Mouse (Mus musculus) midbrain, embryonic 13.5 days (tissue): ENCODE data around the gene Nkx3-2. TPM values are rescaled to one million over a fixed set of nuclear protein-coding genes. Genes with fewer than 3 reads are reported as not detected.

ENCODE experiments used
- ATAC-seq: fragments of 200-750 bp; cut with Nextera tagmentation; 2 replicates; pipeline ENCODE4 v1.8.0; 2017; ENCODE audit warnings: mild to moderate bottlenecking, moderate TSS enrichment, moderate library complexity
- H3K27ac ChIP-seq: fragments of 300-500 bp; sonication (generic); 2 replicates; pipeline ENCODE4 v1.5.1; 2015; ENCODE audit warnings: inconsistent platforms, mild to moderate bottlenecking, moderate library complexity
- H3K27me3 ChIP-seq: fragments of 300-500 bp; sonication (generic); 2 replicates; pipeline ENCODE4 v1.6.1; 2015; ENCODE audit warnings: mild to moderate bottlenecking, inconsistent platforms
- H3K36me3 ChIP-seq: fragments of 300-500 bp; sonication (generic); 2 replicates; pipeline ENCODE4 v1.6.1; 2015; ENCODE audit warnings: mild to moderate bottlenecking, inconsistent platforms
- H3K4me1 ChIP-seq: fragments of 300-500 bp; sonication (generic); replicated peaks from 2 replicates; pipeline ENCODE4 v1.6.1; 2015; ENCODE audit warnings: inconsistent platforms
- H3K4me2 ChIP-seq: fragments of 300-500 bp; sonication (generic); replicated peaks from 2 replicates; pipeline ENCODE4 v1.6.1; 2015; ENCODE audit warnings: moderate library complexity, mild to moderate bottlenecking, inconsistent platforms
- H3K4me3 ChIP-seq: fragments of 300-500 bp; sonication (generic); replicated peaks from 2 replicates; pipeline ENCODE4 v1.5.1; 2015; ENCODE audit warnings: mild to moderate bottlenecking, inconsistent platforms
- H3K9ac ChIP-seq: fragments of 300-500 bp; sonication (generic); replicated peaks from 2 replicates; pipeline ENCODE4 v1.6.1; 2015; ENCODE audit warnings: mild to moderate bottlenecking, inconsistent platforms
- H3K9me3 ChIP-seq: fragments of 300-500 bp; sonication (generic); 2 replicates; pipeline ENCODE4 v1.6.1; 2016; ENCODE audit warnings: mild to moderate bottlenecking, inconsistent platforms
- WGBS: fragments of 180-500 bp; shearing (Covaris S2); methylation state at CpG from one replicate; pipeline ENCODE4 v1.1.7; 2015; 5-methylcytosine and 5-hydroxymethylcytosine counted together
- polyA plus RNA-seq: library from polyadenylated mRNA; unstranded; fragments of >200 nt; fragmentation: Nextera tagmentation; extraction: Ambion mirVana; gene quantifications from 2 replicates; pipeline ENCODE4 v1.2.1, GENCODE M21; 2015

Gene Nkx3-2
- polyA plus RNA-seq, 1 experiment from 2014 or later: not detected

GRCm38 (mm10) chr5:41780026-41780425 lies 15.7 kb upstream of the Nkx3-2 start:
- H3K9ac ChIP-seq: no peak overlapping the region
- no peak overlapping the region for H3K27ac ChIP-seq
- H3K27me3 ChIP-seq: no peaks in the 10 kb centered on the region
- WGBS: 83% methylated on average over 3 of the region's 3 CpGs
- no peaks in the 10 kb centered on the region for H3K4me1 ChIP-seq
- no peaks in the 10 kb centered on the region for H3K9me3 ChIP-seq
- no peak overlapping the region for H3K4me3 ChIP-seq
- H3K36me3 ChIP-seq: peaks cover 8% of the 10 kb centered on the region
- ATAC-seq: no peak
- H3K4me2 ChIP-seq: no peak overlapping the region

- WGBS: 81% methylated on average over 6 of the region's 6 CpGs
- no peaks in the 10 kb centered on the region for H3K9me3 ChIP-seq
- no peak overlapping the region for H3K4me3 ChIP-seq
- H3K27ac ChIP-seq: no peak overlapping the region
- H3K9ac ChIP-seq: no peak overlapping the region
- no peak overlapping the region for H3K4me2 ChIP-seq
- no peaks in the 10 kb centered on the region for H3K4me1 ChIP-seq
- no peak for ATAC-seq
- H3K36me3 ChIP-seq: no peaks in the 10 kb centered on the region
- peaks cover 3% of the 10 kb centered on the region; the same call in 1 of the 2 replicates for H3K27me3 ChIP-seq
These were observed 11.4 kb upstream of the Nkx3-2 start for GRCm38 (mm10) chr5:41775728-41776127.

- Histone ChIP-seq H3K4me3 (no peak overlapping the region), H3K9me3 (no peaks in the 10 kb centered on the region), H3K4me1 (no peaks in the 10 kb centered on the region), H3K27ac (no peak overlapping the region), H3K9ac (no peak overlapping the region), H3K36me3 (no peaks in the 10 kb centered on the region), H3K4me2 (no peak overlapping the region), H3K27me3 (peaks cover 5% of the 10 kb centered on the region)
- no peak for ATAC-seq
- 87% methylated on average over 3 of the region's 3 CpGs for WGBS
These were observed 11.0 kb upstream of the Nkx3-2 start for GRCm38 (mm10) chr5:41775273-41775672.

- Histone ChIP-seq H3K9me3 (no peaks in the 10 kb centered on the region), H3K9ac (no peak overlapping the region), H3K4me3 (peak overlapping the region; percentile 22), H3K27me3 (peaks cover 67% of the 10 kb centered on the region), H3K4me1 (peaks cover 24% of the 10 kb centered on the region), H3K27ac (no peak overlapping the region), H3K4me2 (peak overlapping the region; percentile 38), H3K36me3 (no peaks in the 10 kb centered on the region)
- 5% methylated on average over 21 of the region's 21 CpGs for WGBS
- peak; percentile 76 for ATAC-seq
These were observed 4.2 kb upstream of the Nkx3-2 start for GRCm38 (mm10) chr5:41768382-41769040.

GRCm38 (mm10) chr5:41767296-41768200 lies 3.2 kb upstream of the Nkx3-2 start:
- peaks cover 29% of the 10 kb centered on the region for H3K4me1 ChIP-seq
- no peaks in the 10 kb centered on the region for H3K9me3 ChIP-seq
- H3K4me2 ChIP-seq: peak overlapping the region; percentile 38
- H3K9ac ChIP-seq: no peak overlapping the region
- no peak overlapping the region for H3K27ac ChIP-seq
- no peaks in the 10 kb centered on the region for H3K36me3 ChIP-seq
- ATAC-seq: 0 out of 2 replicates have a peak, but pooled peaks have one; percentile 17
- WGBS: 1% methylated on average over 33 of the region's 33 CpGs
- H3K4me3 ChIP-seq: peak overlapping the region; percentile 22
- peaks cover 76% of the 10 kb centered on the region for H3K27me3 ChIP-seq

GRCm38 (mm10) chr5:41766406-41767010 lies 2.2 kb upstream of the Nkx3-2 start:
- Histone ChIP-seq H3K4me3 (no peak overlapping the region), H3K27me3 (peaks cover 87% of the 10 kb centered on the region)
- 3% methylated on average over 27 of the region's 27 CpGs for WGBS

GRCm38 (mm10) chr5:41765626-41766405 lies 1.5 kb upstream of the Nkx3-2 start:
- under 1% methylated on average over 14 of the region's 14 CpGs for WGBS
- H3K4me1 ChIP-seq: peaks cover 40% of the 10 kb centered on the region
- no peaks in the 10 kb centered on the region for H3K36me3 ChIP-seq
- H3K27ac ChIP-seq: no peak overlapping the region
- ATAC-seq: no peak
- H3K4me3 ChIP-seq: no peak overlapping the region
- H3K4me2 ChIP-seq: no peak overlapping the region
- peaks cover 90% of the 10 kb centered on the region for H3K27me3 ChIP-seq
- H3K9ac ChIP-seq: no peak overlapping the region
- no peaks in the 10 kb centered on the region for H3K9me3 ChIP-seq

More at GRCm38 (mm10) chr5:41766406-41767010, 2.2 kb upstream of the Nkx3-2 start:
- H3K4me1 ChIP-seq: peaks cover 35% of the 10 kb centered on the region
- H3K9me3 ChIP-seq: no peaks in the 10 kb centered on the region
- ATAC-seq: no peak
- no peak overlapping the region for H3K4me2 ChIP-seq
- no peak overlapping the region for H3K27ac ChIP-seq
- H3K9ac ChIP-seq: no peak overlapping the region
- H3K36me3 ChIP-seq: no peaks in the 10 kb centered on the region

GRCm38 (mm10) chr5:41762947-41763730 lies 1.2 kb downstream of the Nkx3-2 start:
- ATAC-seq: peak; percentile 47
- Histone ChIP-seq H3K4me3 (peak overlapping the region; percentile 38), H3K4me1 (peaks cover 40% of the 10 kb centered on the region), H3K27me3 (peaks cover 97% of the 10 kb centered on the region), H3K9ac (no peak overlapping the region; the same call in 1 of the 2 replicates), H3K9me3 (no peaks in the 10 kb centered on the region), H3K4me2 (peak overlapping the region; percentile 63), H3K36me3 (no peaks in the 10 kb centered on the region), H3K27ac (no peak overlapping the region)
- under 1% methylated on average over 40 of the region's 41 CpGs for WGBS

- Histone ChIP-seq H3K4me2 (peak overlapping the region; percentile 6; the same call in 1 of the 2 replicates), H3K9me3 (no peaks in the 10 kb centered on the region), H3K27me3 (peaks cover 97% of the 10 kb centered on the region), H3K27ac (no peak overlapping the region), H3K9ac (no peak overlapping the region), H3K4me3 (peak overlapping the region; percentile 13; the same call in 1 of the 2 replicates), H3K4me1 (peaks cover 32% of the 10 kb centered on the region), H3K36me3 (no peaks in the 10 kb centered on the region)
- no peak for ATAC-seq
- 2% methylated on average over 27 of the region's 27 CpGs for WGBS
These were observed 2.0 kb downstream of the Nkx3-2 start for GRCm38 (mm10) chr5:41762141-41762946.

- H3K4me3 ChIP-seq: peak overlapping the region; percentile 13; the same call in 1 of the 2 replicates
- no peak for ATAC-seq
- peak overlapping the region; percentile 6; the same call in 1 of the 2 replicates for H3K4me2 ChIP-seq
These were observed 2.7 kb downstream of the Nkx3-2 start for GRCm38 (mm10) chr5:41761509-41762140.

More at GRCm38 (mm10) chr5:41761509-41762140, 2.7 kb downstream of the Nkx3-2 start:
- WGBS: under 1% methylated on average over 51 of the region's 56 CpGs
- Histone ChIP-seq H3K27me3 (peaks cover 97% of the 10 kb centered on the region), H3K36me3 (no peaks in the 10 kb centered on the region), H3K27ac (no peak overlapping the region), H3K9ac (no peak overlapping the region), H3K9me3 (no peaks in the 10 kb centered on the region), H3K4me1 (peaks cover 28% of the 10 kb centered on the region)
